In the genomic region with DNA sequence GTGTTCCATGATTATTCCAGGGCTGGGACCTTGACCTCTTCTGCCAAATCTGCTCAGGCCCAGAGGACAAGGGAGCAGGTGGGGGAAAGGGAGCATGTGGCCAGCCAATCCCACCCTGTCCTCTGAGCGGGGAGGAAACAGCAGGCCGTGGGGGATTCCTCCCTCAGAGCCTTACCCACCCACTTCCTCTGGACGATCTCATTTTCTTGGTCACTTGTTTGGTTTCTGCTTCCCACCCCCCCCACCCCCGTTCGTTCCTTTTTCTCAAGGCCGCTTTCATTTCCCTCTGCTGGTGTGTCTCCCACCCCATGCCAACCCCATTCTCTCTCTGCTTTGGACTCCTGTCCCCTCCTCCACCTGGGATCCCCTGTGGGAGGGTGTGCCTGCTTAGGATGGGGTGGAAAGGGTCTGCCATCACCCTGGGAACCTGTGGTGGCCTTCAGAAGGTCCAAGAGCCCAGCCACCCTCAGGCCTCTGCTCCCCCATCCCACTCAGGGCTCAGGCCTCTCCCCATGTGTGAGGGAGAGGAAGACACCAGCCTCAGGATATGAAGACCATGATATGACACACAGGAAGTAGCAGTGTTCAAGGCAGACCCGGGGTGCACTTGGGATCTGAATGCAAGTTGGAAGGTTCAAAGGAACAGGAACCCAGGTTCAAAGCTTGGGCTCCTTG, we compare ENCODE assay signal across 22 mouse cellular contexts.
DNase-seq lines count a peak whose midpoint lies in the region; ATAC-seq and TF ChIP-seq lines count a peak whose summit lies in the region.
"Had no signal": no experiment of that assay in that cellular context is flagged by ENCODE, and none has a peak within 500 bp of the region (broad histone marks: within the 10 kb centered on the region; RNA-seq: fewer than 3 reads in every experiment).

No protein-coding gene starts in this region.

- ATAC-seq in hindbrain, embryonic 13.5 days (ENCODE audit: low FRiP score): no peak
- ATAC-seq in stomach, postnatal 0 days (ENCODE audit: low FRiP score, low TSS enrichment): peak; percentile 21; the same call in 1 of the 2 replicates
- ATAC-seq: forebrain, embryonic 14.5 days; inflammation-experienced regulatory T-cells, adult 6 months; midbrain, embryonic 15.5 days had no signal

- no peak overlapping the region for H3K4me2 ChIP-seq in hindbrain, embryonic 13.5 days
- H3K4me2 ChIP-seq in stomach, postnatal 0 days (replicated peaks; ENCODE audit: low read depth): no peak overlapping the region
- H3K4me2 ChIP-seq: embryonic facial prominence, embryonic 12.5 days; hindbrain, embryonic 12.5 days; limb, embryonic 13.5 days; lung, embryonic 14.5 days; midbrain, embryonic 15.5 days had no signal

- H3K4me3 ChIP-seq in hindbrain, embryonic 10.5 days: no peak overlapping the region
- H3K4me3 ChIP-seq in hindbrain, embryonic 13.5 days: no peak overlapping the region
- H3K4me3 ChIP-seq in megakaryocyte, embryonic 14.5 days (replicated peaks): peak overlapping the region; percentile 53
- no peak overlapping the region for H3K4me3 ChIP-seq in stomach, postnatal 0 days (ENCODE audit: low read depth, low read length)
- H3K4me3 ChIP-seq: embryonic facial prominence, embryonic 12.5 days; erythroblast, embryonic 14.5 days; hindbrain, embryonic 12.5 days; limb, embryonic 13.5 days; midbrain, embryonic 15.5 days had no signal

- H3K4me1 ChIP-seq in hindbrain, embryonic 10.5 days (replicated peaks): peaks cover 43% of the 10 kb centered on the region
- peaks cover 32% of the 10 kb centered on the region for H3K4me1 ChIP-seq in hindbrain, embryonic 13.5 days (replicated peaks)
- H3K4me1 ChIP-seq in megakaryocyte, embryonic 14.5 days: peaks cover 45% of the 10 kb centered on the region
- no peaks in the 10 kb centered on the region for H3K4me1 ChIP-seq in stomach, postnatal 0 days (replicated peaks; ENCODE audit: control insufficient read depth, insufficient read depth)
- H3K4me1 ChIP-seq: embryonic facial prominence, embryonic 12.5 days had no signal

- 78% methylated on average over 7 of the region's 7 CpGs for WGBS in hindbrain, embryonic 10.5 days
- WGBS in hindbrain, embryonic 13.5 days: 81% methylated on average over 7 of the region's 7 CpGs
- 60% methylated on average over 7 of the region's 7 CpGs for WGBS in stomach, postnatal 0 days

- no peak for TF ChIP-seq CTCF in stomach, postnatal 0 days (IDR thresholded peaks at IDR 0.05; ENCODE audit: low read depth)

- H3K9ac ChIP-seq in hindbrain, embryonic 13.5 days: no peak overlapping the region
- H3K9ac ChIP-seq in stomach, postnatal 0 days (ENCODE audit: low read length): no peak overlapping the region
- H3K9ac ChIP-seq: embryonic facial prominence, embryonic 12.5 days; hindbrain, embryonic 12.5 days; limb, embryonic 13.5 days; lung, embryonic 14.5 days; midbrain, embryonic 15.5 days had no signal

- TF ChIP-seq EP300 in stomach, postnatal 0 days (optimal IDR thresholded peaks at IDR 0.05): no peak

- H3K27me3 ChIP-seq in hindbrain, embryonic 10.5 days (ENCODE audit: insufficient read depth, poor library complexity, severe bottlenecking): 0 out of 2 replicates have a peak, but pooled peaks cover 5% of the 10 kb centered on the region
- H3K27me3 ChIP-seq in hindbrain, embryonic 13.5 days: no peaks in the 10 kb centered on the region
- peaks cover 77% of the 10 kb centered on the region for H3K27me3 ChIP-seq in megakaryocyte, embryonic 14.5 days (replicated peaks)
- no peaks in the 10 kb centered on the region for H3K27me3 ChIP-seq in stomach, postnatal 0 days (ENCODE audit: control insufficient read depth, insufficient read depth, low read length)
- H3K27me3 ChIP-seq: hindbrain, embryonic 12.5 days; limb, embryonic 13.5 days; midbrain, embryonic 15.5 days had no signal

- no peaks in the 10 kb centered on the region for H3K9me3 ChIP-seq in hindbrain, embryonic 10.5 days
- no peaks in the 10 kb centered on the region for H3K9me3 ChIP-seq in hindbrain, embryonic 13.5 days
- no peaks in the 10 kb centered on the region for H3K9me3 ChIP-seq in megakaryocyte, embryonic 14.5 days
- no peaks in the 10 kb centered on the region for H3K9me3 ChIP-seq in stomach, postnatal 0 days (ENCODE audit: control insufficient read depth, low read length)
- H3K9me3 ChIP-seq: embryonic facial prominence, embryonic 12.5 days; hindbrain, embryonic 12.5 days; limb, embryonic 13.5 days; midbrain, embryonic 15.5 days had no signal

- H3K27ac ChIP-seq in hindbrain, embryonic 10.5 days: peak overlapping the region; percentile 53
- no peak overlapping the region for H3K27ac ChIP-seq in hindbrain, embryonic 13.5 days
- H3K27ac ChIP-seq in stomach, postnatal 0 days (replicated peaks): no peak overlapping the region
- H3K27ac ChIP-seq: embryonic facial prominence, embryonic 12.5 days; hindbrain, embryonic 12.5 days; limb, embryonic 13.5 days; midbrain, embryonic 15.5 days had no signal

- H3K36me3 ChIP-seq in hindbrain, embryonic 10.5 days: no peaks in the 10 kb centered on the region
- H3K36me3 ChIP-seq in hindbrain, embryonic 13.5 days: no peaks in the 10 kb centered on the region
- no peaks in the 10 kb centered on the region for H3K36me3 ChIP-seq in megakaryocyte, embryonic 14.5 days (replicated peaks; ENCODE audit: low read length)
- no peaks in the 10 kb centered on the region for H3K36me3 ChIP-seq in stomach, postnatal 0 days (ENCODE audit: control insufficient read depth, insufficient read depth, low read length)
- H3K36me3 ChIP-seq: embryonic facial prominence, embryonic 12.5 days; hindbrain, embryonic 12.5 days; limb, embryonic 13.5 days; midbrain, embryonic 15.5 days had no signal

- no peak for DNase-seq in hindbrain, embryonic 10.5 days (ENCODE audit: low spot score)
- peak; percentile 51 to 65 for DNase-seq in spleen, postnatal 36 days (ENCODE audit: low spot score in 2 of 2)
- DNase-seq in spleen, postnatal 4 days (ENCODE audit: low spot score in 2 of 2): no peak
- DNase-seq in stomach, postnatal 0 days (ENCODE audit: low spot score): no peak
- no peak for DNase-seq in left cerebral cortex, adult 8-10 months (ENCODE audit: low spot score in 2 of 2)
- no peak for DNase-seq in gastrocnemius, postnatal 36 days
- DNase-seq: adrenal gland, postnatal 36 days; cerebellum, adult 8-10 months; gastrocnemius, postnatal 14 days; kidney, adult 2 months; lung, embryonic 14.5 days; lung, postnatal 36 days; right cerebral cortex, adult 18-20 months had no signal

- intact Hi-C loops in gastrocnemius, postnatal 36 days (cut with DNase I): no loop called here

Comparison
In these comparisons a context has a peak if more than half of its experiments do, and no peak if none do; other contexts are left out.
1. DNase-seq: peak in spleen, postnatal 36 days (2 of 2); none in hindbrain, embryonic 10.5 days (single experiment), spleen, postnatal 4 days (0 of 2), stomach, postnatal 0 days (single experiment), left cerebral cortex, adult 8-10 months (0 of 2) and gastrocnemius, postnatal 36 days (0 of 2).